Mouse (Mus musculus): ENCODE measurements around the gene Akr1d1.

- TF ChIP-seq CTCF (IDR thresholded peaks at IDR 0.05; ENCODE audit: low read depth, low read length): no peak
- TF ChIP-seq POLR2A (IDR thresholded peaks at IDR 0.05; ENCODE audit: extremely low read depth, insufficient read depth, low read length): no peak
These were observed 74.4 kb downstream of the Akr1d1 start for GRCm38 (mm10) chr6:37604178-37604883.

Data from liver, adult 2 months (tissue).